Mouse (Mus musculus): Measurements from ENCODE around the gene Dlgap1.

DNA sequence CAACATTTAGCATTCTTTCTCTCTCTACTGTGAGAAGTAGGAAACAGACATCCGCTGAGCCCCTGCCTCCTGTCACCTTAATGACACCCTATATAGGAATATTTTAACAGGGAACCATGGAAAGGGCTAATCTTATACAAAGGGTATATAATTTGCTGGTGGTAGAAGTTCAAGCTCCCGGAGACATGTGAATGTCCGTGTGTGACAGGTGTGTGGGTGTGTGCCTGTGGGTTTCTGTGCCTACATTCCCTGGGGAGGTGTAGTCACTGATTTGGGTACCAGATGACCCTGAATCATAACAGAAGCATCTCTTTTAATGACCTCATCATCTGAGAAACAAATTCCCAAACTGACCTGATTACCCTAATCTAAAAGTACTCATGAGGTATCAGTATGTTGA is 445.3 kb downstream of the Dlgap1 start:
- TF ChIP-seq CTCF (IDR thresholded peaks at IDR 0.05; ENCODE audit: low read depth), result no peak
- no peak for TF ChIP-seq EP300 (IDR thresholded peaks at IDR 0.05; ENCODE audit: low read depth)
